Mouse (Mus musculus) adrenal gland, adult 2 months (tissue): ENCODE measurements around the gene Eefsec. TPM values are rescaled to one million over a fixed set of nuclear protein-coding genes. Genes with fewer than 3 reads are reported as not detected.

ENCODE experiments used
- DNase-seq: peaks from one replicate; pipeline ENCODE4 v3.0.0; 2021
- long read RNA-seq: library from polyadenylated mRNA; stranded (forward); transcript quantifications from one replicate; pipeline ENCODE4 v2.0.0, GENCODE M21; 2021
- polyA plus RNA-seq: library from polyadenylated mRNA; depleted of rRNA; stranded (reverse); fragments of >200 nt; gene quantifications from 2 replicates; pipeline ENCODE4 v1.2.3, GENCODE M21; 2012; rRNA removed
- total RNA-seq, 2 experiments: library from RNA; stranded (reverse); gene quantifications; 2 replicates each; pipeline ENCODE4 v1.2.3; 2021

The Eefsec gene
- total RNA-seq = 10 to 100 TPM; 15.4 to 17.2 TPM
- polyA plus RNA-seq = 18.0 and 22.4 TPM in 2 replicates
- long read RNA-seq, transcript Eefsec-201 (7 exons, 2,679 nt) = major isoform, 14 of 20 reads
- long read RNA-seq, partial matches to known transcripts = 2 of 20 reads
- long read RNA-seq, other reads (novel, unspliced or antisense) = 4 of 20 reads

DNA sequence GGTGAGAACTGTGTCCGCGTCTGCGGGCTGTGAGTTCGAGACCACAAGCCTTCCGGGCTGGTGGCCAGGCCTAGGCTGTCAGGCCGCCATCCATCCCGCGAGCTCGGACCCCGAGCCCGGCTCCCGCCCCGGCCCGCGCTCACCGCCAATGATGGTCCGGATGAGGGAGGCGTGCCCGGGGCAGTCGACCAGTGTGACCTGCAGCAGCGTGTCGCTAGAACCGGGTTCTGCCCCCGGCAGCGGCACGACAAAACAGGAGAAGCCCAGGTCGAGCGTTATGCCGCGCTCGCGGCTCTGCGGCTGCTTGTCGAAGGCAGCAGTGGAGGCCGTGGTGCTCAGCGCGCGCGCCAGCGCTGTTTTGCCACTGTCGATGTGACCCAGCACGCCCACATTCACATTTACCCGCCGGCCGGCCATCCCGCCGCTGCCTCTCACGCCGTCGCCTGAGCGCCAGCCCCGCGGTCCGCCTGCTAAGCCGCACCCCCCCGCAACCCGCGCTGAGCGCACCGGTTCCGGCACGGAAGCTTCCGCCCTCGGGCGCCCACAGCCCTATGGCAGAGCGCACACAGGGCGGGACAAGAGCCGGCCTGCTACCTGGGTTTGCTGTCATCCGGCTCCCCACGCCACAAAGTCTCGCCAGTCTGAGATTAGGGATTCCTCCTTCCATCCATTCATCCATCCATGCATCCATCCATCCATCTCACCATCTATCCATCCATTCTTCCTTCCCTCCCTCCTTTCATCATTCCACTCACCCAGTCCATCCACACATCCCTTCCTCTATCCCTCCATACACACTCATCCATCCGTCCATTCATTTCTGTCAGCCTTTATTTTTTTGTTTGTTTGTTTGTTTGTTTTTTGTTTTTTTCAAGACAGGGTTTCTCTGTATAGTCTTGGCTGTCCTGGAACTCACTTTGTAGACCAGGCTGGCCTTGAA, at the start of gene Eefsec:
Eefsec (minus strand) TSS at position 477 of the 940 bp plus-strand sequence.
- DNase-seq = peak; percentile 89

DNA sequence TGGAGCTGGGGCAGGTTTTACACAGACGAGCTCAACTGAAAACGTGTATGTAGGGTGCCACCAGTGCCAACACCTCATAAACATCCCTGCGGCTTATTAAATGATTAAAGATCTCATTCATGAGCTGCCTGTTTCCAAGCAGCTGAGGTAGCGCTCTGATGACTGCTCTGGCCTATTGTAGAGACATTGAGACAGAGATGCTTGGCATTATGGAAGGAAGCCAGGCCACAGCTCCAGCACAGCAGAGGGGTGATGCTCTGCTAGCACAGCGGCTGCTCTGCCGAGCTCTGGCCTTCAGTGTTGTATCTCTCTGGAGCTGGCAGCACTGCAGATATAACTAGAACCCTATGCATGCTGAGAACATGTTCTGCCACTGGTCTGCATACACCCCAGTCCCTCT, 47.4 kb upstream of the Eefsec start:
- DNase-seq = no peak

DNA sequence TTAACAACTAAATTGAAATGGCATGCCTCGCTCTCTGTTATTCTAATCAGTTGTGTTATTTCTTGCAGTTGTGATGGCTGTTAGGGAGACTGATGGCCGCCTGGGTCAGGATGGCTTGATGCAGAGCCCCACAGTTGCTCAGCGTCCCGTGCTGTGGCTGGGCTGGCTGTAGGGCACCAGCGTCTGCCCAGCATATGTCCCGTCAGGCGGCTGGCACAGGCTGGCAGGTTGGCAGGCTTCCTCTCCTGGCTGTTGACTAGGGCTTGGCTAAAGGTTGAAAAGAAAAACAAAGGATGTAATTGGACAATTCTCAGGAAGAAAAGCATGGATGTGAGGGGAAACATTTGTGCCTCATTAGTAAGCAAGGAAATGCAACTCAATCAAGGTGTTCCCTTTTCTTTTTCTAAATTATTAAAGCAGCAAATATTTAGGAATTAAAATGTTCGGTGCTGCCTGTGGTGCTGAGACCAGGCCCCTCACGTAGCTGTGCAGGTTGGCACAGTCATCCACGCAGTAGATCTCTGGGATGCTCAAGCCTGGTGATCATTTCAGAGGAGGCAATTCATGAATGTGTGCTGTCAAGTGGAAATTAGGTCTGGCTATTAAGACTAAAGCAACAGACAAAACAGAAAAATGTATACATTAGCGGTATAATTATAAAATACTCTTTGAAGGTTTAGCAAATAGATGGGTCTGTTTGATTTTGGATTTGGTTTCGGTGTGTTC, 44.5 kb upstream of the Eefsec start:
- peak; percentile 28 for DNase-seq

DNA sequence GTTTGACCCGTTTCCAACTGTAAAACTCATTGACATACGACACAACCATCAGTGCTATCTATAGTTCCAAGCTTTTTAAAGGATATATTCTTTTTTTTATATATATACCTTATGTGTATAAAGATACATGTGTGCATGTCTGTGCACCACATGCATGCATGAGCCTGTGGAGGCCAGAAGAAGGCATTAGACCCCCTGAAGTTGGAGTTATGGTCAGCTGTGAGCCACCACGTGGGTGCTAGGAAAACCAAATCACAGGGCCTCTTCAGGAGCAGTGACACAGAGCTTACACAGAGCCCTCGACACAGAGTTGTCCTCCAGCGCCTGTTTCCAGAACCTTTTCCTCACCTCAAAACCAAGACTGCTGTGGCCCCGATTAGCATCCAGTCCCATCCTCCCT, 43.5 kb upstream of the Eefsec start:
- DNase-seq = no peak

DNA sequence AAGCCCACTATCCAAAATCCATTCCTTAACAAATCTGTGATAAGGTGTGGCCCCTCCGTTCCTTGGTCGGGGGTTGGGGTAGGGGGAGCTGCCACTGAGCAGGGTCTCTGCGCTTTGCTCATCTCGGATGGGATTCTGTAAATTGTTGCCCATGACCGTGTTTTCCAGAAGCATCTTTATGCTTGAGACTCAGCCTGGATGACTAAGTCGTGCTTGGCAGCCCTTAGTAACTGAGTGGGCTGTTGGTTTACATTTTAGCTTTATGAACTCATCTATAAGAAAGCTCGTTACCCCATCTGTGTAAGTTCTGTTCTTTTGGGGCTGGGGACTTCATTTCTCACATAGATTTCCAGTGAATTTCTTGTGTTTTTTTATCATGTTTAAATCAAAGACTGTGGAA, 42.7 kb upstream of the Eefsec start:
- DNase-seq = no peak

GRCm38 (mm10) chr6:88486893-88487292, 40.6 kb upstream of the Eefsec start:
- DNase-seq = peak; percentile 62

GRCm38 (mm10) chr6:88485378-88485777, 39.0 kb upstream of the Eefsec start:
- DNase-seq = peak; percentile 65

DNA sequence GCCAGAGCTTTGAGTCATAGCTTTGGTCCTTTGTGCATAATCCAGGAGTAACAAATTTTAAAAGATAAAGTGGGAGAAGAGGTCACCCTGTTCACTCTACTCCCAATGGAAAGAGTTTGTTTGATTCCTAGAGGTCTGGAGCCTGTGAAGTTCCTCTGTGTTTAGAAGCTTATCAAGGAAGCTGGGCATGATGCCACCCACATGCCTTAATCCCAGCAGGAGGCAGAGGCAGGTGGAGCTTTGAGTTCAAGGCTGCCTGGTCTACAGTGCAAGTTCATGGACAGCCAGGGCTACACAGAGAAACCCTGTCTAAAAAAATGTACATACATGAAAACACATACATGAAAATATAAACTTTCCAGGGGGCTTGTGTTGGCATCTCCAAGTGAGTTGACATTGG, 37.6 kb upstream of the Eefsec start:
- no peak for DNase-seq

GRCm38 (mm10) chr6:88483111-88483510, 36.8 kb upstream of the Eefsec start:
- DNase-seq = peak; percentile 31

DNA sequence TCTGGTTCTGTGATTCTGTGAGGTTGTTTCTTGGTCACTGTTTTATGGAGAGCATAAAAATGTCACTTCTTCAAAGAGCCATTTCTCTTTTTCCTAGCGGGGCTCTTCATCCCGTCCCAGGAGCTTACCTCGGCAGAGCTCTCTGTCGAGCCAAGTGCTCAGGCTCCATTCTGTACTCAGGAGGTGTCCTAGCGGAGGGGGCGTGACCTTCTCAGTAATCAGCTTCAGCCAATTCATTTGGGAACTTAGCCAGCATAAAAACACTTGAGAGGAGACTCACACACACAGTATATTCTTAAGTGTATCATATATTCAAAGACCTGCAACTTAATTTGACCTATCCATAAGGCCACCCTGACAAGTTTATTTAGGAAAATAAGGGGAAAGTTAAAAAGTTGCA, 34.1 kb upstream of the Eefsec start:
- DNase-seq = no peak

DNA sequence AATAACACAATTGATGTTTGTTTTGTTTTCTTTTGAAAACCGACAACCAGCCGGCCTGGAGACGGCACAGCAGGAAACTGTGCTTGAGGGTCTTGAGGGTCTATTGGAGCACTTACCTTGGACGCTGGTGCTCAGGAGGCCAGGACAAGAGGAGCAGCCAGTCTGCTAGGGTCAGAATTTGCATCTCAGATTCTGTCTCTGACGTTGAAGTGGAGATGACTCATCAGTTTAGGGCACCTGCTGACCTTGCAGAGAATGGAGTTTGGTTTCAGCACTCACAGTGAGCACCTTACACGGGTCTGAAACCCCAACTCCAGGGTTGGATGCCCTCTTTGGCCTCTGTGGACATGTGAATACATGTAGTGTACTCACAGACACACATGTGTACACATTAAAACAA, 23.5 kb upstream of the Eefsec start:
- no peak for DNase-seq

- DNase-seq = peak; percentile 95
Observed at GRCm38 (mm10) chr6:88465181-88465920, 19.0 kb upstream of the Eefsec start, which contains the start of gene Ruvbl1. TSS of gene Ruvbl1 (plus strand) at chr6:88465409.

- DNase-seq = no peak
Observed at GRCm38 (mm10) chr6:88454545-88454944, 8.2 kb upstream of the Eefsec start.

DNA sequence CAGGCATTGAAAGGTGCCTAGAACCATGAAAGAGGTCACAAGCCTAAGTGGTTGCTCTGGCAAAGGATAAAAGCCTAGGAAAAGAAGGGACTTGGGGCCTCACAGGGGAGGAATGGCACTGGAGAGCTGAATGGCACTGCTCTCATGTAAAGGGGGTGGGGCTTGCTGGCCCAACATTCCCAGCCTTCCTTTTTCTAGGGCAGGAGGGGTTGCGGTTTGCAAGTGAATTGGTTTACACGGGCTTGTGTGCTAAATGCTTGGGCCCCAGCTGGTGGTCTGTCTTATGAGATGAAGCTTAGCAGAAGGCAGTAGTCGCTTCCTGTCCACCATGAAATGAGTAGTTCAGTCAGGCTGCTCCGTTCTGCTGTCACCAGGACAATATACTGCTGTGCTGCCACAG, 1.1 kb upstream of the Eefsec start:
- no peak for DNase-seq

DNA sequence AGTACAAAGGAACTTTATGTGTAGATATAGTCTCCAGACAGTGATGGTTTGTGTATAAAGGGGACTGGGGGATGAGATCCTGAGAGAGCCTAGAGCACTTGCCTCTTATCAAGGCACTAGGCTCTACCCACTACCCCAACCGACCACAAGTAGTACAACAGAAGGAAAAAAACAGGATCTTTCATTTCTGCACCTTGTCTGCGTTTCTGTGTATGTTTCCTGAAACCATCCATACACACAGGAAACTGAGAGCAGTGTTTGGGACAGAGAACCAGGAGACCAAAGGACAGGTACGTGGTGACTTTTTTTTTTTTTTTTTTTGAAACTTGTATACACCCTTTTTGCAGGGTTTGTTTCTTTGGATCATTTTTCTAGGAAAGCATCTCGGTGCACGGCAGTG, 678 bp downstream of the Eefsec start:
- no peak for DNase-seq

DNA sequence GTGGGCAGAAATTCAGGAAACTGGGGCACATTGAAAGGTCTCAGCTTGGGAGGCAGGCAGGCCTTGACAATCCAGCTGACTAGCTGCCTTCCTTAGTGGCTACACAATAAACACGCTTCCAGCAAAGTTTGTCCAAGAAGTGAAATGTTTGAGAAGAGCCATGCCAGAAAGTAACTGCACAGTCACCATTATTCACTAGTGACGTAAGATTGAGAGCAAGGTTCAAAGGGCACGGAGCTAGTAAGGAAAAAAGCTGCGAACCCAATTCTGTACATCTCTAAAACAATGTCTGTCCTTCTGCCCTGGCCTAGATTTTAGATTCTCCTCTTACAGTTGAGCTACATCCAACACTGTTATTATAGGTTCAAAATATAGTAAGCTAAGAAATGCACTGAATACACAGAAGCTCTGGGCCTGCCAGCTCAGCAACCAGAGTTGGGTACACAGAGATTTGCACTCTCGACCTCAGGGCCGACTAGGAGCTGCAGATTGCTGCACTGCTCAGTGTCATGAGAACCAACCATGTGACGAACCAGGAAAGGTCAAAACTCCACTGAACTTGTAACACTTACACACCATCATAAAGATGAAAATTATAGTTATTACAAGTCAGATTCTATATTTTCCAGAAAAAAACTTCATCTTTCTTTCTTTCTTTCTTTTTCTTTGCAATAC, 2.1 kb downstream of the Eefsec start:
- DNase-seq = no peak

- no peak for DNase-seq
Observed at GRCm38 (mm10) chr6:88443446-88443845, 2.9 kb downstream of the Eefsec start.

DNA sequence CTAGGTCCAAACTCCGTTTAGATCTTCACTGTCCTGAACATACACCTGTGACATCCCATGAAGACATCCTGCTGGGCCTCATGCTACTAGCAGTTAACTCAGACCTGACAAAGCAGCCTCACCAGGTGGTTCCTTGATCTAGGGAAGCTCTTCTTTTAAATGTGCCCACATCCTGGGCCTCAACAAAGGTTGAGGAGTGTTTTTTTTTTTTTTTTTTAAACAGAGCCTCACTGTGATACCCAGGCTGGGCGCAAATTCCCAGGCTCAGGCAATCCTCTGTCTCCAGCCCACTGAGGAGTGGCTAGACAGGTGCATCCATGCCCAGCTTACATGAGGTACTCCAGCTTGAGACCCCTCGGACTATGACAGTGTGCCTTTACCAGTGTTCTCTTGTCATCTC, 3.8 kb downstream of the Eefsec start:
- DNase-seq = no peak

DNA sequence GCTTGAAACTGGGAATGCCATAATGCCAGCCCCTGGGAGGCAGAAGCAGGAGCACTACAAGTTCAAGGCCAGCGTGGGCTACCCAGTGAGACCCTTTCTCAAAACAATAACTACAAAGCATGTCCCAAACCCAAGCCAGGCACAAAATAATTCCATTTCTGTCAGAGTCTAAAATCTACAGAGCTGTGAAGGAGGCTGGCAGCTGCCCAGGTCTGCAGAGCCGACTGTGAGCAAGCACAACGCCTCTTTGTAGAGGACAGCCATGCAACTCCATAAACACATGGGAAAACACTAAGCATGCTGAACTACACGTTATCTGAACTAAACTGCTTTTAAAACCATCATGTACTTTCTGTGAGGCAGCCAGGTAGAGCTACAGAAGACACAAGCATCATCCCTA, 7.3 kb downstream of the Eefsec start:
- no peak for DNase-seq

DNA sequence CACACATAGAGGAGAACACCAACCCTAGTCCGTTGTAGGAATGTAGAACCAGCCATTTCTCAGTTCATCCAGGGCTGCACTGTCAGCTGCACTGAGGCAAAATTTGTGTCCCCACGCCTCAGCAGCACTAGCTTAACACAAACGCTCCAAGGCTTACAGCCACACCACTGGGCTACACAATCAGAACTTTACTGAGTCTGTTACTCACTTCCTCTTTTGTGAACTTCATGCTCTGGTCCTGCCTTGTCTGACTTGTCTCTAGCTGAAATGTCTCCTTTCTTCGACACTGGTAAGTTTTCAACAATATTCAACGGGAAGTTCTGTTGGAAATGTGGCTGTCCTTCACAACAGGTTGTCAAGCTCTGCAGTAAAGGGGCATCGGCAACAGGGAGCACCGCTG, 10.7 kb downstream of the Eefsec start:
- no peak for DNase-seq

- DNase-seq = peak; percentile 28
Observed at GRCm38 (mm10) chr6:88431202-88431601, 15.1 kb downstream of the Eefsec start.
